Mouse (Mus musculus) neural tube, embryonic 14.5 days (tissue): Measurements from ENCODE around the gene Neurl1a. TPM values are rescaled to one million over a fixed set of nuclear protein-coding genes. Genes with fewer than 3 reads are reported as not detected.
A peak's percentile ranks its signal among the peaks of the same experiment; 100 is the strongest.

ENCODE experiments used
- ATAC-seq: fragments of 200-750 bp; cut with Nextera tagmentation; 2 replicates; pipeline ENCODE4 v1.8.0; 2017; ENCODE audit warnings: low read depth, mild to moderate bottlenecking, moderate TSS enrichment, moderate library complexity
- H3K27ac ChIP-seq: fragments of 300-500 bp; sonication (generic); 2 replicates; pipeline ENCODE4 v1.5.1; 2014; ENCODE audit warnings: low read depth, mild to moderate bottlenecking, control low read depth, low read length, moderate library complexity, mixed read lengths
- H3K27me3 ChIP-seq: fragments of 300-500 bp; sonication (generic); 2 replicates; pipeline ENCODE4 v1.6.1; 2014; ENCODE audit warnings: low read length; ENCODE audit not compliant: control insufficient read depth, insufficient read depth
- H3K36me3 ChIP-seq: fragments of 300-500 bp; sonication (generic); 2 replicates; pipeline ENCODE4 v1.6.1; 2014; ENCODE audit warnings: low read length, mixed read lengths; ENCODE audit not compliant: control insufficient read depth, insufficient read depth
- H3K4me1 ChIP-seq: fragments of 300-500 bp; sonication (generic); 2 replicates; pipeline ENCODE4 v1.6.1; 2014; ENCODE audit warnings: low read length; ENCODE audit not compliant: control insufficient read depth, insufficient read depth
- H3K4me2 ChIP-seq: fragments of 300-500 bp; sonication (generic); 2 replicates; pipeline ENCODE4 v1.6.1; 2014; ENCODE audit warnings: mild to moderate bottlenecking, low read depth, low read length, control low read depth
- H3K4me3 ChIP-seq: fragments of 300-500 bp; sonication (generic); 2 replicates; pipeline ENCODE4 v1.5.1; 2014; ENCODE audit warnings: low read depth, low read length, control low read depth, mixed read lengths
- H3K9ac ChIP-seq: fragments of 300-500 bp; sonication (generic); replicated peaks from 2 replicates; pipeline ENCODE4 v1.6.1; 2014; ENCODE audit warnings: low read depth, mild to moderate bottlenecking, control low read depth, low read length, mixed read lengths
- H3K9me3 ChIP-seq: fragments of 300-500 bp; sonication (generic); 2 replicates; pipeline ENCODE4 v1.6.1; 2016; ENCODE audit warnings: low read length; ENCODE audit not compliant: control insufficient read depth
- WGBS: fragments of 180-500 bp; shearing (Covaris S2); extraction: QIAGEN DNeasy Blood & Tissue Kit; methylation state at CpG from one replicate; pipeline ENCODE4 v1.1.7; 2014; 5-methylcytosine and 5-hydroxymethylcytosine counted together
- polyA plus RNA-seq: library from polyadenylated mRNA; unstranded; fragments of >200 nt; fragmentation: Nextera tagmentation; extraction: Ambion mirVana; gene quantifications from 2 replicates; pipeline ENCODE4 v1.2.1, GENCODE M21; 2014

Neurl1a gene
- polyA plus RNA-seq, 1 experiment from 2014 or later: 14.4 TPM

GRCm38 (mm10) chr19:47213470-47213869 lies 34.9 kb downstream of the Neurl1a start:
- no peaks in the 10 kb centered on the region for H3K27me3 ChIP-seq
- H3K27ac ChIP-seq: no peak overlapping the region
- no peak overlapping the region for H3K4me2 ChIP-seq
- ATAC-seq: no peak
- H3K36me3 ChIP-seq: no peaks in the 10 kb centered on the region
- WGBS: 64% methylated on average over 1 of the region's 1 CpGs
- no peak overlapping the region for H3K4me3 ChIP-seq
- H3K9me3 ChIP-seq: no peaks in the 10 kb centered on the region
- H3K4me1 ChIP-seq: peaks cover 7% of the 10 kb centered on the region
- H3K9ac ChIP-seq: no peak overlapping the region

- Histone ChIP-seq H3K9ac (no peak overlapping the region), H3K36me3 (no peaks in the 10 kb centered on the region), H3K4me2 (no peak overlapping the region), H3K4me1 (peaks cover 7% of the 10 kb centered on the region), H3K27me3 (no peaks in the 10 kb centered on the region), H3K9me3 (no peaks in the 10 kb centered on the region), H3K27ac (no peak overlapping the region), H3K4me3 (no peak overlapping the region)
- 82% methylated on average over 5 of the region's 5 CpGs for WGBS
- no peak for ATAC-seq
These were observed 38.1 kb downstream of the Neurl1a start for GRCm38 (mm10) chr19:47216766-47217165.

- 79% methylated on average over 4 of the region's 4 CpGs for WGBS
- Histone ChIP-seq H3K4me1 (no peaks in the 10 kb centered on the region), H3K4me3 (no peak overlapping the region), H3K4me2 (no peak overlapping the region), H3K36me3 (no peaks in the 10 kb centered on the region), H3K9me3 (no peaks in the 10 kb centered on the region), H3K27ac (no peak overlapping the region), H3K9ac (no peak overlapping the region), H3K27me3 (no peaks in the 10 kb centered on the region)
- ATAC-seq: no peak
These were observed 41.0 kb downstream of the Neurl1a start for GRCm38 (mm10) chr19:47219622-47220021.

GRCm38 (mm10) chr19:47220232-47220631 lies 41.6 kb downstream of the Neurl1a start:
- Histone ChIP-seq H3K4me2 (no peak overlapping the region), H3K36me3 (no peaks in the 10 kb centered on the region), H3K4me1 (no peaks in the 10 kb centered on the region), H3K27me3 (no peaks in the 10 kb centered on the region), H3K9me3 (no peaks in the 10 kb centered on the region), H3K27ac (no peak overlapping the region), H3K9ac (no peak overlapping the region), H3K4me3 (no peak overlapping the region)
- ATAC-seq: no peak
- WGBS: 93% methylated on average over 2 of the region's 2 CpGs

- Histone ChIP-seq H3K4me2 (no peak overlapping the region), H3K4me3 (no peak overlapping the region), H3K4me1 (no peaks in the 10 kb centered on the region), H3K27me3 (no peaks in the 10 kb centered on the region), H3K9ac (no peak overlapping the region), H3K27ac (no peak overlapping the region), H3K9me3 (no peaks in the 10 kb centered on the region), H3K36me3 (no peaks in the 10 kb centered on the region)
- 81% methylated on average over 4 of the region's 4 CpGs for WGBS
- no peak for ATAC-seq
These were observed 42.4 kb downstream of the Neurl1a start for GRCm38 (mm10) chr19:47221006-47221405.

GRCm38 (mm10) chr19:47221500-47222153 lies 43.0 kb downstream of the Neurl1a start:
- Histone ChIP-seq H3K4me1 (no peaks in the 10 kb centered on the region), H3K4me2 (no peak overlapping the region), H3K9me3 (no peaks in the 10 kb centered on the region), H3K9ac (no peak overlapping the region), H3K4me3 (no peak overlapping the region), H3K36me3 (no peaks in the 10 kb centered on the region), H3K27me3 (no peaks in the 10 kb centered on the region), H3K27ac (no peak overlapping the region)
- 62% methylated on average over 7 of the region's 7 CpGs for whole genome bisulfite sequencing
- no peak for ATAC-seq

GRCm38 (mm10) chr19:47222154-47222840 lies 43.7 kb downstream of the Neurl1a start:
- H3K9ac ChIP-seq: no peak overlapping the region
- 83% methylated on average over 8 of the region's 8 CpGs for WGBS
- no peaks in the 10 kb centered on the region for H3K9me3 ChIP-seq
- H3K4me1 ChIP-seq: no peaks in the 10 kb centered on the region
- no peak overlapping the region for H3K4me2 ChIP-seq
- no peak overlapping the region for H3K27ac ChIP-seq
- H3K36me3 ChIP-seq: no peaks in the 10 kb centered on the region
- H3K27me3 ChIP-seq: no peaks in the 10 kb centered on the region
- peak; percentile 53; the same call in 1 of the 2 replicates for ATAC-seq
- H3K4me3 ChIP-seq: no peak overlapping the region

- no peak overlapping the region for H3K4me2 ChIP-seq
- no peaks in the 10 kb centered on the region for H3K27me3 ChIP-seq
- H3K4me3 ChIP-seq: no peak overlapping the region
- ATAC-seq: no peak
- H3K36me3 ChIP-seq: no peaks in the 10 kb centered on the region
- H3K9me3 ChIP-seq: no peaks in the 10 kb centered on the region
- H3K4me1 ChIP-seq: no peaks in the 10 kb centered on the region
- no peak overlapping the region for H3K9ac ChIP-seq
- H3K27ac ChIP-seq: no peak overlapping the region
- WGBS: 73% methylated on average over 15 of the region's 15 CpGs
These were observed 44.4 kb downstream of the Neurl1a start for GRCm38 (mm10) chr19:47222841-47223557.

GRCm38 (mm10) chr19:47224743-47225142 lies 46.1 kb downstream of the Neurl1a start:
- WGBS: 86% methylated on average over 4 of the region's 4 CpGs

More at GRCm38 (mm10) chr19:47224743-47225142, 46.1 kb downstream of the Neurl1a start:
- H3K27me3 ChIP-seq: no peaks in the 10 kb centered on the region
- no peak overlapping the region for H3K9ac ChIP-seq
- H3K4me2 ChIP-seq: no peak overlapping the region
- no peaks in the 10 kb centered on the region for H3K9me3 ChIP-seq
- no peak overlapping the region for H3K4me3 ChIP-seq
- H3K27ac ChIP-seq: no peak overlapping the region
- ATAC-seq: no peak
- H3K36me3 ChIP-seq: no peaks in the 10 kb centered on the region
- H3K4me1 ChIP-seq: peaks cover 6% of the 10 kb centered on the region; the same call in 1 of the 2 replicates
